Mouse (Mus musculus): ENCODE measurements at regions not wholly inside any gene's neighbourhood (a gene's known extent, or its start where the extent isn't known, plus 50 kb on each side); places are given as distances from the start of the nearest gene placed in this dataset.

DNA sequence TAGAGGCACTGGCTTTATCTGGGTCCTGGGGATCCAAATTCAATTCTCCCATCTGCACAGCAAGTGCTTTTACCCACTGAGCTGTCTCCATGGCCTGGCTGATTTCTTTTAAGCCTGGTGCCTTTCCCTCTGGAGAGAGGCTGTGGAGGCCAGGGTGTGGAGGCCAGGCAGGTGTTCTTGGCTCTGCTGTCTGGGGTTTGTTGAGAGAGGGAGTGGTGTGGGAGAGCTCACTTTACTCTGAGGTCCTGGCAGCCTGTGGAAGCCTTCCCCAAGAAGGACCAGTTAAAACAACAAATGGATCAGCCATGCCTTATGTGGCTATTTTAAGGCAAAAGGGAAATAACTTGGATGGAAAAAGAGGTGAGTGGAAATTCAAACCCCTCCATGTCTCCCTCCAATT lies 86.5 kb downstream of the Rpl14 start:
- TF ChIP-seq EP300 (IDR thresholded peaks at IDR 0.05; ENCODE audit: low read depth) (no peak), CTCF (IDR thresholded peaks at IDR 0.05; ENCODE audit: low read depth) (no peak)

DNA sequence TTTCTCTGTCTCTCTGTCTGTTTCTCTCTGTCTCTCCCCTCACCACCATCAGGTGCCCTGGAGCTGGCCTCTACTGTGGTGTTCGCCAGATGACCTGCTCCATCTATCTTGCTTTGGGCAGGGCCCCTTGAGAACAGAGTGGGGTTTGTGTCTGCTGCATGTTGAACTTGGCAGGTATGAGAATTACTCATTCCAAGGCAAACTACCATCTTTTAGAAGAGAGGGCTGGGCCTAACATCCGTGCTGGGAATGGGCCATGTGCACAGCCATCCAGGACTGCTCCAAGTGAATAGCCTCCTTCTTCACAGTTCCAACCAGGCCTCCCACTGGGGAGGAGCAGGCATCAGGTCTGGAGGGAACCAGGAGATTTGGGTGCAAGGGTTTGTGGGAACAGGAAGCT lies 87.3 kb downstream of the Rpl14 start:
- ATAC-seq (no peak), DNase-seq (no peak)
- H3K4me2 ChIP-seq (ENCODE audit: low read depth, low read length), result no peak overlapping the region
- H3K27ac ChIP-seq (ENCODE audit: low read depth), result no peak overlapping the region
- H3K27me3 ChIP-seq (ENCODE audit: insufficient read depth, low read length), result no peaks in the 10 kb centered on the region
- H3K4me1 ChIP-seq (ENCODE audit: insufficient read depth), result no peaks in the 10 kb centered on the region
- 65% methylated on average over 2 of the region's 2 CpGs for WGBS (ENCODE audit: insufficient replicate concordance)
- H3K9ac ChIP-seq (replicated peaks), result no peak overlapping the region
- H3K4me3 ChIP-seq (ENCODE audit: low read depth, low read length), result no peak overlapping the region
- no peaks in the 10 kb centered on the region for H3K36me3 ChIP-seq (replicated peaks; ENCODE audit: insufficient read depth, low read length)
- TF ChIP-seq EP300 (IDR thresholded peaks at IDR 0.05; ENCODE audit: low read depth) (no peak), CTCF (IDR thresholded peaks at IDR 0.05; ENCODE audit: low read depth) (no peak)
- H3K9me3 ChIP-seq (ENCODE audit: low read length), result no peaks in the 10 kb centered on the region

More for the DNA sequence above, 86.5 kb downstream of the Rpl14 start:
- H3K9me3 ChIP-seq (ENCODE audit: low read length), result no peaks in the 10 kb centered on the region
- H3K36me3 ChIP-seq (replicated peaks; ENCODE audit: insufficient read depth, low read length), result no peaks in the 10 kb centered on the region
- no peak overlapping the region for H3K4me3 ChIP-seq (ENCODE audit: low read depth, low read length)
- no peak overlapping the region for H3K9ac ChIP-seq (replicated peaks)
- H3K27me3 ChIP-seq (ENCODE audit: insufficient read depth, low read length), result no peaks in the 10 kb centered on the region
- ATAC-seq (no peak), DNase-seq (no peak)
- no peak overlapping the region for H3K4me2 ChIP-seq (ENCODE audit: low read depth, low read length)
- no peaks in the 10 kb centered on the region for H3K4me1 ChIP-seq (ENCODE audit: insufficient read depth)
- H3K27ac ChIP-seq (ENCODE audit: low read depth), result no peak overlapping the region

DNA sequence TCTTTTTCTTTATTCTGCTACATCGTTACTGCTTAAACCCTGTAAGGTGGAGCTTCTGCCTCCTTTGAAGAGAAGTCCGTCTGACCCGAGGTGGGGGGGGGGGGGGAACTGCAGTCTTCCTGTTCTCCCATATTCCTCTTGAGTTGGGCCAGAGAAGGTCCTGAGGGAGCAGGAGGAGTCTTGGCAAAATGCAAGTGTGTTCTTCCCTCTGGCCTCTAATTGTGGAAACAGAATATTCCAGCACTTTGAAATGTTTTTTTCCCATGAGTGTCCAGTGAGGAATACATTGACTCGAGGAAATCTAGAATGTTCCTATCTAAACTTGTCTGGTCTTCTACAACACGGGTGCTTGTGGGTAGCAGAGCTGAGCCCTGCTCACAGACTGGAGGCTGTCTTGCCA lies 90.0 kb downstream of the Rpl14 start:
- H3K9ac ChIP-seq (replicated peaks), result no peak overlapping the region
- H3K36me3 ChIP-seq (replicated peaks; ENCODE audit: insufficient read depth, low read length), result no peaks in the 10 kb centered on the region
- H3K4me3 ChIP-seq (ENCODE audit: low read depth, low read length), result no peak overlapping the region
- DNase-seq, result no peak
- no peak for ATAC-seq
- H3K4me1 ChIP-seq (ENCODE audit: insufficient read depth), result no peaks in the 10 kb centered on the region
- H3K4me2 ChIP-seq (ENCODE audit: low read depth, low read length), result no peak overlapping the region
- no peak overlapping the region for H3K27ac ChIP-seq (ENCODE audit: low read depth)
- H3K27me3 ChIP-seq (ENCODE audit: insufficient read depth, low read length), result no peaks in the 10 kb centered on the region
- TF ChIP-seq EP300 (IDR thresholded peaks at IDR 0.05; ENCODE audit: low read depth) (no peak), CTCF (IDR thresholded peaks at IDR 0.05; ENCODE audit: low read depth) (no peak)
- no peaks in the 10 kb centered on the region for H3K9me3 ChIP-seq (ENCODE audit: low read length)
- WGBS (ENCODE audit: insufficient replicate concordance), result 61% methylated on average over 5 of the region's 5 CpGs

DNA sequence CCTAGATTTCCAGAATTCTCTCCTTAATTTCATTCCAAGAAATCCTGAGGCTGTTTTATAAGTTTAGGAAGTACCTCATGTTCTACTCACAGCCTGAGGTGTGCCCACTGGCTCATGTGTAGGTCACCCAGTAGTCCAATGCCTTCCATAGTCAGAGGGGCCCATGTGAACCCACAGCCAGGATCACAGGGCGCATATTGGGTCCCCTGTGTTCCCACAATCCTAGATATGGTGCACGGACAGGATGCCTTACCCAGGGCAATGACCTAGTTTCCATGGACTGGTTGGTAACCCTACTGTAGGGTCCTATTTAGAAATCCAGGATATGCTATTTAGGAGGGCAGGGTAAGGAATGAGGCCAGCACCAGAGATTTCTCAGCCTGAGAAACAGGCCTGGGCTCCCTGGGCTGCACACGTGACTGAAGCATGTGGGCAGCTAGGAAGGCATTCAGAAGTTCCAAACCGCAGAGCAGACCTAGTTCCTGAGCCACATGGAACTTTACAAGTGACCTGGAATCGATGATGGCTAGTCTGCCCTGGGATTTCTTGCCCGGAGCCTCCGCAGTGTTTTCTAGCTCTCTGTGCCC lies 90.5 kb downstream of the Rpl14 start:
- no peak for DNase-seq
- 81% methylated on average over 7 of the region's 7 CpGs for WGBS (ENCODE audit: insufficient replicate concordance)
- no peak overlapping the region for H3K9ac ChIP-seq (replicated peaks)
- no peaks in the 10 kb centered on the region for H3K36me3 ChIP-seq (replicated peaks; ENCODE audit: insufficient read depth, low read length)
- no peak overlapping the region for H3K27ac ChIP-seq (ENCODE audit: low read depth)
- H3K4me2 ChIP-seq (ENCODE audit: low read depth, low read length), result no peak overlapping the region
- H3K4me1 ChIP-seq (ENCODE audit: insufficient read depth), result no peaks in the 10 kb centered on the region
- H3K4me3 ChIP-seq (ENCODE audit: low read depth, low read length), result no peak overlapping the region
- no peaks in the 10 kb centered on the region for H3K27me3 ChIP-seq (ENCODE audit: insufficient read depth, low read length)
- ATAC-seq, result no peak
- no peak for TF ChIP-seq CTCF (IDR thresholded peaks at IDR 0.05; ENCODE audit: low read depth)
- TF ChIP-seq EP300 (IDR thresholded peaks at IDR 0.05; ENCODE audit: low read depth), result no peak
- no peaks in the 10 kb centered on the region for H3K9me3 ChIP-seq (ENCODE audit: low read length)

DNA sequence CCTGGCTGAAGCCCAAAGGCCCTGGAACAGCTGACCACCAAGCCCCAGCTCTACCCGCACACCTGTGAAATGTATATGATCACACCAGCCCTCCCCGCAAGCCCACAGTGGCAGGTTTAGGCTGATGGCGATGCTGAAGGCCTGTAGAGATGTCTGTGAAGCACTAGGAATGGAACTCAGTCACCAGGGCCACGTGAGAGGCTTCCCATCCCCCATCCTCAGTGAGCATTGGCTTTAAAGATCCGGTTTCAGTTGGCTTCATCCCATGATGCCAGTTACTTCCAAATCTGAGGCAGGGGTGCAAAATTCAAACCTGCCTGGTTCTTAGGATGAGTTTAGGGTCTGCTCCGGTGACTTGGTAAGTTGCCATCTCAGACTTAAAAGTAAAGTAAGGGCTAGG lies 91.9 kb downstream of the Rpl14 start:
- no peak for DNase-seq
- 64% methylated on average over 6 of the region's 6 CpGs for WGBS (ENCODE audit: insufficient replicate concordance)
- TF ChIP-seq EP300 (IDR thresholded peaks at IDR 0.05; ENCODE audit: low read depth), result no peak
- no peak for TF ChIP-seq CTCF (IDR thresholded peaks at IDR 0.05; ENCODE audit: low read depth)
- Histone ChIP-seq H3K9me3 (ENCODE audit: low read length) (no peaks in the 10 kb centered on the region), H3K4me1 (ENCODE audit: insufficient read depth) (no peaks in the 10 kb centered on the region), H3K9ac (replicated peaks) (no peak overlapping the region), H3K27me3 (ENCODE audit: insufficient read depth, low read length) (no peaks in the 10 kb centered on the region), H3K4me2 (ENCODE audit: low read depth, low read length) (no peak overlapping the region), H3K36me3 (replicated peaks; ENCODE audit: insufficient read depth, low read length) (no peaks in the 10 kb centered on the region), H3K4me3 (ENCODE audit: low read depth, low read length) (no peak overlapping the region), H3K27ac (ENCODE audit: low read depth) (no peak overlapping the region)
- ATAC-seq, result no peak

DNA sequence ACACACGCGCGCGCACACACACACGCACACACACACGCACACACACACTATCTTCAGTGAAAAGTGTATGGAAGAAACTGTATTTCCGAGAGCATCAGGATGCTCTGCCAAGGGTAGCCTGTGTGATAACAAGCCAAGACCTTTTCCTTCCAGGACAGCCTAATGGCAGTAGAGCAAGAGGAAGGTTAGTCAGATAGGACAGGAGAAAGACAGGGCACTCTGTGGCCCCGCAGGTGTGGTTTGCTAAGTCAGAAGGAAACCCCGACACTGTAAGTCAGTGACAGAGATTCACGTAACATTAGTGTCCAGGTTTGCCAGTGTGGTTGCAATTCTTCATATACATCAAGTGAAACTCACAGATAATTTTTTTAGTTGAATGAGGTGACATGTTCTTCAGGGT lies 92.8 kb downstream of the Rpl14 start:
- Histone ChIP-seq H3K4me3 (ENCODE audit: low read depth, low read length) (no peak overlapping the region), H3K9ac (replicated peaks) (no peak overlapping the region), H3K4me2 (ENCODE audit: low read depth, low read length) (no peak overlapping the region), H3K27ac (ENCODE audit: low read depth) (no peak overlapping the region), H3K36me3 (replicated peaks; ENCODE audit: insufficient read depth, low read length) (no peaks in the 10 kb centered on the region), H3K27me3 (ENCODE audit: insufficient read depth, low read length) (no peaks in the 10 kb centered on the region), H3K4me1 (ENCODE audit: insufficient read depth) (no peaks in the 10 kb centered on the region), H3K9me3 (ENCODE audit: low read length) (no peaks in the 10 kb centered on the region)
- ATAC-seq, result no peak
- WGBS (ENCODE audit: insufficient replicate concordance), result 83% methylated on average over 10 of the region's 10 CpGs
- DNase-seq, result no peak
- no peak for TF ChIP-seq EP300 (IDR thresholded peaks at IDR 0.05; ENCODE audit: low read depth)
- no peak for TF ChIP-seq CTCF (IDR thresholded peaks at IDR 0.05; ENCODE audit: low read depth)

DNA sequence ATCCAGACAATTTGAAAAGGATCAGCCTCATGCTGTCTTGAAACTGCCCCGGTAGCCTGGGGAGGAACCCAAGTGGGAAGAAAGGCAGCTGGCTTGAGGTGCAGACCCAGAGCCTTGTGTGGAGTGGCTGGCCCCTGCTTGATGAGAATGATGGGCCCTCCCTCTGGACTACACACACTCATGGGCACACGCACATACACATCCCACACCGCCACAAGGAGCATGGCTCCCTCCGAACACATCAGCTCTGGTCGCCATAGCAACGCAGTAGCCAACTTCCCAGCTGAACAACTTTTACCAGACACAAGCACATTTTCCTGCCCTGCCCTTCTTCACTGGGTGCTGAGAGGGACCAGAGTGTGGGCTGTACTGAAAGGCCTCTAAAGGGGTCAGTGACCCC lies 101.2 kb downstream of the Rpl14 start:
- 62% methylated on average over 6 of the region's 6 CpGs for WGBS (ENCODE audit: insufficient replicate concordance)
- H3K27ac ChIP-seq (ENCODE audit: low read depth), result no peak overlapping the region
- ATAC-seq (no peak), DNase-seq (no peak)
- no peak for TF ChIP-seq CTCF (IDR thresholded peaks at IDR 0.05; ENCODE audit: low read depth)
- TF ChIP-seq EP300 (IDR thresholded peaks at IDR 0.05; ENCODE audit: low read depth), result no peak
- no peak overlapping the region for H3K4me2 ChIP-seq (ENCODE audit: low read depth, low read length)
- no peak overlapping the region for H3K9ac ChIP-seq (replicated peaks)
- H3K4me1 ChIP-seq (ENCODE audit: insufficient read depth), result peaks cover 6% of the 10 kb centered on the region
- no peak overlapping the region for H3K4me3 ChIP-seq (ENCODE audit: low read depth, low read length)
- no peaks in the 10 kb centered on the region for H3K36me3 ChIP-seq (replicated peaks; ENCODE audit: insufficient read depth, low read length)
- H3K9me3 ChIP-seq (ENCODE audit: low read length), result no peaks in the 10 kb centered on the region
- H3K27me3 ChIP-seq (ENCODE audit: insufficient read depth, low read length), result peaks cover 10% of the 10 kb centered on the region; the same call in 1 of the 2 replicates

All from liver, postnatal 0 days (tissue).